Mouse (Mus musculus): ENCODE data around the gene Rreb1. TPM values are rescaled to one million over a fixed set of nuclear protein-coding genes. Genes with fewer than 3 reads are reported as not detected.
A peak's percentile ranks its signal among the peaks of the same experiment; 100 is the strongest.

Gene Rreb1
- polyA plus RNA-seq, 1 experiment from 2014 or later: 14.3 TPM

GRCm38 (mm10) chr13:37963354-37964007 is 185.3 kb downstream of the Rreb1 start:
- DNase-seq (ENCODE audit: low spot score): peak; percentile 89
- Histone ChIP-seq H3K4me1 (peaks cover 49% of the 10 kb centered on the region), H3K9me3 (no peaks in the 10 kb centered on the region), H3K27me3 (ENCODE audit: insufficient read depth, poor library complexity, severe bottlenecking) (no peaks in the 10 kb centered on the region), H3K36me3 (no peaks in the 10 kb centered on the region), H3K27ac (peak overlapping the region; percentile 86), H3K4me3 (peak overlapping the region; percentile 60)
- WGBS: 3% methylated on average over 12 of the region's 12 CpGs

GRCm38 (mm10) chr13:37964128-37965087 is 186.2 kb downstream of the Rreb1 start:
- Histone ChIP-seq H3K4me1 (peaks cover 44% of the 10 kb centered on the region), H3K9me3 (no peaks in the 10 kb centered on the region), H3K27ac (peak overlapping the region; percentile 86), H3K36me3 (no peaks in the 10 kb centered on the region), H3K27me3 (ENCODE audit: insufficient read depth, poor library complexity, severe bottlenecking) (no peaks in the 10 kb centered on the region), H3K4me3 (peak overlapping the region; percentile 60)
- WGBS: 42% methylated on average over 20 of the region's 20 CpGs
- DNase-seq (ENCODE audit: low spot score): peak; percentile 77

DNA sequence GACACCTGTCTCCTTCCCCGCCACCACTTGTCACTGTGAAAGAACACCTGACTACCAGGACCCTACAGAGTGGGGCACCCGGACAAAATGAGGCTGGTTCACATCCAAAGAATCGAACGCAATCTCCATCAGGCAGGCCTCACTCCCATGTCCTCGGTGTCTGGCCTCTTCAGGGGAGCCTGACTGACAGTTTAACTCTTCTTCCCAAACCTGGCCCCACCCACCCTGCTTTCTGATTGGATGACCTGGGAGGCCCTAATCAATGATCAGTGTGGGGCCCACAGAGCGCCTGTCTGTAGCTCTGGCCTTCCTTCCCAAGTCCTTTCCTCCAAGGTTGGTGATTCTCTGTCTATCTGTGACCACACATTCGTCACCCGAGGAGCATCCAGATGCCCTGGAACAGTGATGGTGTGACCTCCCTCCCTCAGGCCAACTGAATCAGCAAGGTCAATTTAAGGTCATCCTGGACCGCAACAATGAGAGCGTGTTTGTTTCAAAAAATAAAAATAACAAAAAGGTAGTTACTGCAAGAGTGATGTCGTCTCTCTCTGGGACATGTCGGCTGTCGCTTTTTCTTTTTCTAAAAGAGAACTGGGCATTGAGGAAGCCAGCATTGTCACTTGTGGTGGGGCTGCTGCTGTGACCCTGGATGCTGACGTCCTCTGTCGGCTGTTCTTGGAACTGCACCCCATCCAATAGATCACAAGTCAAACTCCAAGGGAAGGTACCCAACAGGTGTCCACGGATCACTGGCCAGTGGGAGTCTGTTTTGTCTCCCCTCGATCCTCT is 187.1 kb downstream of the Rreb1 start:
- WGBS: 33% methylated on average over 17 of the region's 17 CpGs
- no peaks in the 10 kb centered on the region for H3K27me3 ChIP-seq (ENCODE audit: insufficient read depth, poor library complexity, severe bottlenecking)

DNA sequence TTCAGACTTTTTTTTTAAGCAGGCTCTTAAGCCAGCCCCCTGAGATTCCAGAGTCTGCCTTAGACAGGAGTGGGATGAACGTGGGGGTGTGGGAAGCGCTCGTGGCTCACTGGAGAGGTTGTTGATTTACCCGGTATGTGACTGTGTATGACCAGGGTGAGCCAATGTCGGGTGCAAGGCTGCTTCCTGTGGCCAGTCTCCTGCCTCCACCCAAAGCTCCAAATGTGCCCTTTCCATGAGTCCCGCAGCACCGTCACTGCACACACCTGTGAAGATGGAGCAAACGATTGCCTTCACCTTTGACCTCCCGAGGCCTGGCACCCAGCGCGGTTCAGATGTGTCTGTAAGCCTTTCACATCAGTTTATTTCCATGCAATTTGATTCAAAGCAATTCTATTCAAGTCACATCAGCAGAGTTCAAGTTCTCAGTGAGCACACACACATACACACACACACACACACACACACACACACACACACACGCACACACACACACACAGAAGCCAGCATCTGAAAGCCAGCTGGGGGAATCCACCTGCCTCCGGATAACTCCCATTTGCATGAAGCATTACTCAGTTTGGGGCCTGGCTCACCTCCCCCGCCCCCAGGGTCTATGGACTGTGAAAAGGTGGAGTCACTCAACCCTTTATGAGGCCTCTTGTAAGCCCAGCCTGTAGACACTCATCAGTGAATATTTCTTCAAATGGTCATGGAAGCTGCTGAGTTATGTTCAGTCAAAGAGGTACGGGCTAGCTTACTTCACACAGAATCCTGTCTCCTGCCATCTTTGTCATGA is 188.3 kb downstream of the Rreb1 start:
- no peaks in the 10 kb centered on the region for H3K36me3 ChIP-seq
- H3K4me3 ChIP-seq: no peak overlapping the region
- no peaks in the 10 kb centered on the region for H3K27me3 ChIP-seq (ENCODE audit: insufficient read depth, poor library complexity, severe bottlenecking)
- H3K9me3 ChIP-seq: no peaks in the 10 kb centered on the region
- H3K4me1 ChIP-seq: peaks cover 48% of the 10 kb centered on the region
- peak overlapping the region; percentile 72 for H3K27ac ChIP-seq
- 83% methylated on average over 15 of the region's 15 CpGs for WGBS
- peak; percentile 74 for DNase-seq (ENCODE audit: low spot score)

More for the DNA sequence above, 187.1 kb downstream of the Rreb1 start:
- no peaks in the 10 kb centered on the region for H3K9me3 ChIP-seq
- DNase-seq (ENCODE audit: low spot score): peak; percentile 91
- peak overlapping the region; percentile 67 for H3K27ac ChIP-seq
- H3K4me3 ChIP-seq: no peak overlapping the region
- peaks cover 44% of the 10 kb centered on the region for H3K4me1 ChIP-seq
- no peaks in the 10 kb centered on the region for H3K36me3 ChIP-seq

GRCm38 (mm10) chr13:37967052-37967437 is 188.8 kb downstream of the Rreb1 start:
- Histone ChIP-seq H3K27ac (peak overlapping the region; percentile 72), H3K27me3 (ENCODE audit: insufficient read depth, poor library complexity, severe bottlenecking) (no peaks in the 10 kb centered on the region), H3K4me3 (no peak overlapping the region), H3K4me1 (peaks cover 48% of the 10 kb centered on the region), H3K9me3 (no peaks in the 10 kb centered on the region), H3K36me3 (no peaks in the 10 kb centered on the region)
- no peak for DNase-seq (ENCODE audit: low spot score)
- 52% methylated on average over 12 of the region's 12 CpGs for WGBS

DNA sequence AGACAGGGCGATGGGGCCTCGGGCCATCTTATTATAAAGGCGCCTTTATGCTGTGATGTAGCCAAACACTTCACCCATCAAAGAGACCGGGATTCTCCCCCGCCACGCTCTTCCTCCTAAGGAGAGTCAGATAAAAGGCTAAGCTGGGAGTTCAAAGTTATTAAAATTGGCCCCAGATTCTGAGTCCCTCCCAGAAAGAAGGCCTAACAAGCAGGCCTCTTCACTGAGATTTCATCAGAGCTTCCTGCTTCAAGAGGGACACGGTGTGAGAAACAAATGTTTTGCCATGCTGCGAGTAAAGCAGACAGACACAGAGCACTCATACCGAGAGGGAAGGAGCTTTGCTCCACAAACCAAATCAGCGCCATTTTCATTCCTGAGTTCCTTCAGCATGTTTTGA is 189.4 kb downstream of the Rreb1 start:
- peak overlapping the region; percentile 72 for H3K27ac ChIP-seq
- DNase-seq (ENCODE audit: low spot score): no peak
- no peaks in the 10 kb centered on the region for H3K36me3 ChIP-seq
- no peaks in the 10 kb centered on the region for H3K27me3 ChIP-seq (ENCODE audit: insufficient read depth, poor library complexity, severe bottlenecking)
- peaks cover 48% of the 10 kb centered on the region for H3K4me1 ChIP-seq
- no peak overlapping the region for H3K4me3 ChIP-seq
- 54% methylated on average over 10 of the region's 10 CpGs for WGBS
- H3K9me3 ChIP-seq: no peaks in the 10 kb centered on the region

DNA sequence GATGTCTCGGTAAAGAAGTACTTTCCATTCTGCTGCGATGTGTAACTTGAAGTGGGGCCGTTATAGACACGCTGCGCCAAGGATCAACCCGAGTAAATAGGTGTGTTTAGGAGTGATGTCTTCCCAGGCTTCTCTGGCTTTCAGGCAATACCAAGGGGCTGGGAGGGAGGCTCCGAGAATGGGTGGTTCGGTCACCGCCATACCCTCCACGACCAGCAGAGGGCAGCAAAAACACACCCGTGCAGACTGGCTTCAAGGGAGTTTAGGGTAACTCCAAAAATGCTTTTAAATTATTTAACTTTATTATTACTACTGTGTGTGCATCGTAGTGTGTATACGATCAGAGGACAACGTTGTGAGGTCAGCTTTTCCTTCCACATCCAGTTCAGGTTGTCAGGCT is 191.1 kb downstream of the Rreb1 start:
- no peak for DNase-seq (ENCODE audit: low spot score)
- Histone ChIP-seq H3K27me3 (ENCODE audit: insufficient read depth, poor library complexity, severe bottlenecking) (no peaks in the 10 kb centered on the region), H3K36me3 (no peaks in the 10 kb centered on the region), H3K4me3 (no peak overlapping the region), H3K4me1 (peaks cover 39% of the 10 kb centered on the region), H3K9me3 (no peaks in the 10 kb centered on the region), H3K27ac (no peak overlapping the region)
- 12% methylated on average over 14 of the region's 14 CpGs for whole genome bisulfite sequencing

DNA sequence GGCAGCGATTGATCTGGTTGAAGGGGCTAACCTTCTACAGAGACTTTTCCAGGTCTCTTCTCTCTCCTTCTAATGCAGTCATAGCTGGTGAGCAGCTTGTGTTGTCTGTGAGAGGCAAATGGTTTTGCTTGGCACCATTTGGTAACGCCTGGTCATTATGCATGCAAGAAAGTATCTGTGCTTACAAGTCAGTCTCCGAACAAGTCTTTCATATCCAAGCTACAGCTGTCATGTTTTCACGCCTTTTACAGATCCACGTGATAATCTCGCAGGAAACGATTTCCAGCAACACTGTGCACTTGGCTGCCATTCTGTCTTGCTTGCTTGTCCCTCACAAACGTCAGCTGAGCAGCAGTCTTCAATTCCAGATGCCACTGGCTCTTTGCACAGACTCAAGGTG is 191.8 kb downstream of the Rreb1 start:
- H3K27ac ChIP-seq: no peak overlapping the region
- H3K9me3 ChIP-seq: no peaks in the 10 kb centered on the region
- H3K36me3 ChIP-seq: no peaks in the 10 kb centered on the region
- peaks cover 33% of the 10 kb centered on the region for H3K4me1 ChIP-seq
- 45% methylated on average over 8 of the region's 8 CpGs for WGBS
- peak; percentile 64 for DNase-seq (ENCODE audit: low spot score)
- H3K27me3 ChIP-seq (ENCODE audit: insufficient read depth, poor library complexity, severe bottlenecking): no peaks in the 10 kb centered on the region
- no peak overlapping the region for H3K4me3 ChIP-seq

DNA sequence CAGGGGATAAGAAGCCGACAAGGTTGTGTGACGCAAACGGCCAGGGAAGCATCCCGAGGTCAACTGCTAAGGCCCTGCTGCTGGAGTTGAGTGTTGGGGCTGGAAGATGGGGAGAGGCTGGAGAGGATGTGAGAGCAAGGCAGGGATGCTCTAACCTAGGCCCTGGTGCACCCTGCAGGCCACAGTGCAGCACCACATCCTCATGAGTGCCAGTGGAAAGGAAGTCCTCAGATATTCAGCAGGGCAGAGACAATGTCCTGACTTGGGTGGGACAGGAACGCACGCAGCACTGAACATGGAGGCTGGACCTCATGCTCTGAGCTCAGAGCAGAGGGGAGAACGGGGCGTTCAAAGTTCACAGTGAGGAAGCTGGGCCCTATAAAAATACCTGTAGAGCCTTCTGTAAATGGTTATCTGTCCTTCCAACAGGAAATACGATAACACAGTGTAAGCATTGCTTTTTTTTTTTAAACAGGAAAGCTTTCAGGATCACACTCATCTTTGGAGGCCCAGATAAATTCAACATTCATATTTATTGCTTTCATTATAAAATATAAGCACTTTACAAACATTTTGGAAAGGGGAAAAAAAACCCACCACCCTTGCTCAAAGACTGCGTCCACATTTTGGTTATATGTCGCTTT is 192.8 kb downstream of the Rreb1 start:
- no peak overlapping the region for H3K4me3 ChIP-seq
- H3K27ac ChIP-seq: peak overlapping the region; percentile 42; the same call in 1 of the 2 replicates
- DNase-seq (ENCODE audit: low spot score): peak; percentile 68
- no peaks in the 10 kb centered on the region for H3K9me3 ChIP-seq
- H3K4me1 ChIP-seq: peaks cover 23% of the 10 kb centered on the region
- peaks cover 8% of the 10 kb centered on the region; the same call in 1 of the 2 replicates for H3K36me3 ChIP-seq
- no peaks in the 10 kb centered on the region for H3K27me3 ChIP-seq (ENCODE audit: insufficient read depth, poor library complexity, severe bottlenecking)
- 73% methylated on average over 11 of the region's 11 CpGs for WGBS

DNA sequence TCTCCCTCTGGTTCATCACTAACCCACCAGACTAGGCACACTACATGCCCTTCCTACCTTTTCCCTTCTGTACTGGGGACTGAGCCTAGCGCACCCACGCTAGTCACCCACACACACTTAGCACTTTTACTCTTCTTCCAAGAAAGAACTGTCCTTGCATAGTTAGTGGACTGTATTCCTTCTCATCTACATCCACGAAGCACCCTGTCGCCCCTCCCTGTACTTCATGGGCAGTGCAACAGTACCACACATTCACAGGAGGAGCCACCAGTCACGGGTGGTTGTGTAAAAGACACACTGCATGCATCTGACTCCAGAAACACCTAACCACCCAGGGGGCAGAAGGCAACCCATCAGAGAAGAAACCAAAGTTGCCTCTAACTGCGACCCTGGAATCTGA is 195.8 kb downstream of the Rreb1 start:
- peaks cover 3% of the 10 kb centered on the region; the same call in 1 of the 2 replicates for H3K4me1 ChIP-seq
- WGBS: 85% methylated on average over 6 of the region's 6 CpGs
- H3K27ac ChIP-seq: no peak overlapping the region
- no peaks in the 10 kb centered on the region for H3K9me3 ChIP-seq
- H3K36me3 ChIP-seq: peaks cover 38% of the 10 kb centered on the region
- H3K27me3 ChIP-seq (ENCODE audit: insufficient read depth, poor library complexity, severe bottlenecking): no peaks in the 10 kb centered on the region
- H3K4me3 ChIP-seq: no peak overlapping the region
- peak; percentile 57 for DNase-seq (ENCODE audit: low spot score)

GRCm38 (mm10) chr13:37974731-37975130 is 196.5 kb downstream of the Rreb1 start:
- H3K4me3 ChIP-seq: no peak overlapping the region
- peak; percentile 51 for DNase-seq (ENCODE audit: low spot score)
- no peaks in the 10 kb centered on the region for H3K9me3 ChIP-seq
- no peak overlapping the region for H3K27ac ChIP-seq
- H3K27me3 ChIP-seq (ENCODE audit: insufficient read depth, poor library complexity, severe bottlenecking): no peaks in the 10 kb centered on the region
- 86% methylated on average over 5 of the region's 5 CpGs for WGBS
- H3K4me1 ChIP-seq: peaks cover 3% of the 10 kb centered on the region; the same call in 1 of the 2 replicates
- peaks cover 45% of the 10 kb centered on the region for H3K36me3 ChIP-seq
